Mouse (Mus musculus): Measurements from ENCODE around the gene Gm10300. TPM values are rescaled to one million over a fixed set of nuclear protein-coding genes. Genes with fewer than 3 reads are reported as not detected.

Gene Gm10300
- polyA plus RNA-seq, 1 experiment from 2014 or later: not detected

DNA sequence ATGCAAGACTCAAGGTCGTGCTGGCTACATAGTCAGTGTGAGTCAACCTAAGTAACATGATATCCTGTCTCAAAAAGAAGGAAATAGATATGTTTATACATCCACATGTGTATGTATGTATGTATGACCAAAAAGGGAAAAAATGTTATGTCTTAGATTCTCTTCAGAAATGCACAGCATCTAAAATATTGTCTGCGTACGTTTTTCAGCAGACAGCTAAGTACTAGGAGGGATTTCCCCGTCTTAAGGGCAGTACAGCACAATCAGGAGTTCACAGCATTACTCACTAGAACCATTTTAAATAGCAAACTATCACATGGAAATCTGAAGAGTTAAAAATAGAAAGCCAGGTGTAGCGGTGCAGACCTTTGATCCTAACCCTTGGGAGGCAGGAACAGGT, 37.4 kb upstream of the Gm10300 start:
- peak overlapping the region; percentile 17; the same call in 1 of the 2 replicates for H3K27ac ChIP-seq
- no peaks in the 10 kb centered on the region for H3K9me3 ChIP-seq (ENCODE audit: control insufficient read depth, low read length)
- no peak for ATAC-seq (ENCODE audit: low FRiP score)
- H3K36me3 ChIP-seq (replicated peaks; ENCODE audit: control insufficient read depth, insufficient read depth): no peaks in the 10 kb centered on the region
- DNase-seq (ENCODE audit: low spot score): no peak
- H3K4me1 ChIP-seq (replicated peaks; ENCODE audit: control insufficient read depth, insufficient read depth, low read length): peaks cover 24% of the 10 kb centered on the region
- H3K9ac ChIP-seq: no peak overlapping the region
- H3K4me2 ChIP-seq (replicated peaks): no peak overlapping the region
- WGBS: 82% methylated on average over 5 of the region's 5 CpGs
- no peaks in the 10 kb centered on the region for H3K27me3 ChIP-seq (ENCODE audit: control insufficient read depth, insufficient read depth, low read length)
- no peak overlapping the region for H3K4me3 ChIP-seq (replicated peaks; ENCODE audit: low read length)

DNA sequence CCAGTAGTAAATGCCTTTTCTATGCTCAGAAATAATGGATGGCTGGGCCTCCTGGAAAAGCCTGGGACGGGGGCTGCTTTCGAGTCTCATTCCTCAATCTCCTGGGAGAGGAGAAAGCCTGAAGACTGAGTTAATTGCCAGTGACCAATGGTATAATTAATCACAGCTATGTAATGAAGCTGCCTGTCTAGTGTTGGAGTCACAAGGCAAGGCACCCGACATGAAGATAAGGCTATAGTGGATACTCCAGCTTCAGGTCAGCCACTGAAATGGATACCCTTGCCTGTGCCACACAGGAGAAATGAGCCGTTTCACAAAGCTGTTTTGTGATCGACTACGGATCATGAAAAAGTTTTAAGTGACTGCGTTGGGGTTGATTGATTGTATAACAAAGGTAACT, 36.5 kb upstream of the Gm10300 start:
- no peak for DNase-seq (ENCODE audit: low spot score)
- no peak for ATAC-seq (ENCODE audit: low FRiP score)
- Histone ChIP-seq H3K27ac (0 out of 2 replicates have a peak overlapping the region, but pooled peaks have one; percentile 3), H3K27me3 (ENCODE audit: control insufficient read depth, insufficient read depth, low read length) (no peaks in the 10 kb centered on the region), H3K4me2 (replicated peaks) (0 out of 2 replicates have a peak overlapping the region, but pooled peaks have one; percentile 6), H3K36me3 (replicated peaks; ENCODE audit: control insufficient read depth, insufficient read depth) (no peaks in the 10 kb centered on the region), H3K9ac (no peak overlapping the region), H3K4me3 (replicated peaks; ENCODE audit: low read length) (no peak overlapping the region), H3K9me3 (ENCODE audit: control insufficient read depth, low read length) (no peaks in the 10 kb centered on the region), H3K4me1 (replicated peaks; ENCODE audit: control insufficient read depth, insufficient read depth, low read length) (peaks cover 24% of the 10 kb centered on the region)
- WGBS: 28% methylated on average over 7 of the region's 7 CpGs

DNA sequence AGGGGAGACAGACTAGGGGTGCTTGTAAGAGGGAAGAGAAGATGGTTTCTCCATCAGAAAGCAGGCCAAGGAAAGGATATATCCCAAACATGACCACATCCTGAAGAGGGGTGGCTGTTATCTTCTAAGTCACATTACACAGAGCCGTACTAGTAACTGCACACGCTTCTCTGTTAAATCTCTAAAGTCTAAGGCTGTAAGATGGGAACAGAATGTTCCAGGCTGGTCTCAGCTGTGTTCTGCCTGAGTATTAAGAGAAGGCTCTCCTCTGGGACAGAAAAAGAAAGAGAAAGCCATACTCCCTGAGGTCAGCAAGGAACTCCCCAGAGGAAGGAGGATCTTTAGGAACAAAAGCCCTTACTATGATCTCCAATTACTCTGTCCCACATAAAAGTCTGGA, 35.7 kb upstream of the Gm10300 start:
- no peak overlapping the region for H3K4me3 ChIP-seq (replicated peaks; ENCODE audit: low read length)
- no peak overlapping the region for H3K9ac ChIP-seq
- H3K27me3 ChIP-seq (ENCODE audit: control insufficient read depth, insufficient read depth, low read length): no peaks in the 10 kb centered on the region
- H3K36me3 ChIP-seq (replicated peaks; ENCODE audit: control insufficient read depth, insufficient read depth): no peaks in the 10 kb centered on the region
- H3K27ac ChIP-seq: peak overlapping the region; percentile 3; the same call in 1 of the 2 replicates
- ATAC-seq (ENCODE audit: low FRiP score): no peak
- H3K4me1 ChIP-seq (replicated peaks; ENCODE audit: control insufficient read depth, insufficient read depth, low read length): peaks cover 25% of the 10 kb centered on the region
- H3K9me3 ChIP-seq (ENCODE audit: control insufficient read depth, low read length): no peaks in the 10 kb centered on the region
- no peak overlapping the region for H3K4me2 ChIP-seq (replicated peaks)
- WGBS: 51% methylated on average over 2 of the region's 2 CpGs
- DNase-seq (ENCODE audit: low spot score): no peak

DNA sequence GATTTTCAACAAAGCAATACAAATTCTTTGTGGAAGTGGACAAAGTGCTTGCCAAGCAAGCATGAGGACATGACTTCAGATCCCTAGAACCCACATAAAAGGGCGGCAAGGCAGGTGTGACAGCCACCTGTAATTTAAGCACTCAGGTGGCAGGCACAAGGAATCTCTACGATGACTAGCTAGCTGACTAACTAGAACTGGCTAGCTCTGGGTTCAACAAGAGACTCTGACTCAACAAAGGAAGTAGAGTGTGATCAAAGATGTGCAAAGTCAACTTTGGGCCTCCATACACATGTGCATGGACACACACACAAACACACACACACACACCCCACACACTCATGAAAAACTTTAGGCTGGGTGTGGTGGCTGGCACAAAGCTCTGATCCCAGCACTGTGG, 35.0 kb upstream of the Gm10300 start:
- WGBS: 98% methylated on average over 2 of the region's 2 CpGs
- no peak for ATAC-seq (ENCODE audit: low FRiP score)
- Histone ChIP-seq H3K27me3 (ENCODE audit: control insufficient read depth, insufficient read depth, low read length) (no peaks in the 10 kb centered on the region), H3K4me1 (replicated peaks; ENCODE audit: control insufficient read depth, insufficient read depth, low read length) (peaks cover 28% of the 10 kb centered on the region), H3K4me2 (replicated peaks) (no peak overlapping the region), H3K4me3 (replicated peaks; ENCODE audit: low read length) (no peak overlapping the region), H3K27ac (no peak overlapping the region), H3K9ac (no peak overlapping the region), H3K9me3 (ENCODE audit: control insufficient read depth, low read length) (no peaks in the 10 kb centered on the region), H3K36me3 (replicated peaks; ENCODE audit: control insufficient read depth, insufficient read depth) (no peaks in the 10 kb centered on the region)
- no peak for DNase-seq (ENCODE audit: low spot score)

DNA sequence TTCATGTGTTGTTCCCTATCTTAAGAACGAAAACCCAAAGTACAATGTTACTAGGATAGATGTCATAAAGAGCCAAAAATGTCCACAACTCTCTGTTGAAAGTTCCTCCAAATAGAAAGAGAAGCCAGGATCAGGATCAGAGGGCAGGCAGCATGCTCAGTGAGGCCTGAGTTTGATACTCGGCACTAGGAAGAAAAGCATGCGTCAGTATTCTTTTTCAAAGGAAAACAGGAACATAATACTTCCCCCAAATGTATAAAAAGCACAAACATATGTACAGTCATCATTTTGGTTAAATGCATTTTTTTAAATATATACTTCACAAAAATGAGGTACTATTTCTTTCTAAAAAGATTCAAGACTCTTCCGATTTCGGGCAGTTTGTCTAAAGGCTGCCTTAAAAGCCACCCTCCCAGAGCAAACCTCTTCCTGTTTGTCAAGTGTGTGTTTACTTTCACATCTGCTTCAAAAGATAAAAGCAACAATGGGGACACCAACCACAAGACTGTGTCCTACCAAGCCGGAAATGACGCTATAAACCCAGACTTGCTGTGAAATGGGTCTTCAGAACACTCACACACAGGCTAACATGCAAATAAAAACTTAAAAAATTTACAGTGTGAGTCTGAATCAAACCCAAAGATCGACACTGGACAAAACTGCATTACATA, 34.4 kb upstream of the Gm10300 start:
- Histone ChIP-seq H3K4me2 (replicated peaks) (no peak overlapping the region), H3K27ac (no peak overlapping the region), H3K4me3 (replicated peaks; ENCODE audit: low read length) (no peak overlapping the region), H3K9me3 (ENCODE audit: control insufficient read depth, low read length) (no peaks in the 10 kb centered on the region), H3K9ac (no peak overlapping the region), H3K36me3 (replicated peaks; ENCODE audit: control insufficient read depth, insufficient read depth) (no peaks in the 10 kb centered on the region), H3K27me3 (ENCODE audit: control insufficient read depth, insufficient read depth, low read length) (no peaks in the 10 kb centered on the region), H3K4me1 (replicated peaks; ENCODE audit: control insufficient read depth, insufficient read depth, low read length) (peaks cover 30% of the 10 kb centered on the region)
- 87% methylated on average over 8 of the region's 8 CpGs for WGBS
- DNase-seq (ENCODE audit: low spot score): no peak
- ATAC-seq (ENCODE audit: low FRiP score): no peak

DNA sequence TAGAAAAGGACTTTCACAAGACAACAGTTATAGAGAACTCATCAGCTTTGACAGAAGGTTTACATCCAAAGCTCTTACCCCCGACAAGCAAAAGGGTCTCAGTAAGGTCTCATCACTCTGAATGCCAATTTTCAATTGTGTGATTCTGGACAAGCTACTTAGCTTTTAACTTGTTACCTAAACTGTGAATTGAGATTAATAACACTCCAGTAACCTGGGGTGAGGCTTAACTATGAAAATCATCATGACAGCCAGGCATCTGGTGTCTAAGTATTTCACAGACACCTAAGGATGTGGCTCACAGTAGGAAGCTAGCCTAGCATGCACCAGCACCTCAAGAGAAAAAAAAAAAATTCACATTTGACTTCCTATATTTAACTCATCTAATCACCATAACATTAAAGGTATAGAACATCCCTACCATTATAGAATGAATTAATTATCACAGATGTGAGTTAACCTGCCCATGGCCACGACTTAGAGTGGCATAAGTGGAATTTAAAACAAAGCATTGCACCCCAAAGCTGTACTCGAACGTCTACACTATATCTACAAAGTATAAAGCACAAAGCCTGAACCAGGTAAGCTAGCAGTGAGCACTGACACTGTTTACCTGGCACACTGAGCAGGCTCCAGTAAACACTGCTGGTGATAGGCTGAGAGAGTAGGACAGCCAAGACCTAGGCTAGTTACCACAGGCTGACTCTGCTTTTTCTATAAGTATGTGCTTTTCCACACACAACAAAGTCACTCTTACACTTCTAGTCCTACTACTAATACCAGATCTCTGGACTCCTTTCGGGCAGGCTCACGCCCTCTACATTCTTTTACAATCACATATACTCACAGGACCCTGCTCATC, 32.8 kb upstream of the Gm10300 start:
- H3K4me1 ChIP-seq (replicated peaks; ENCODE audit: control insufficient read depth, insufficient read depth, low read length): peaks cover 34% of the 10 kb centered on the region

DNA sequence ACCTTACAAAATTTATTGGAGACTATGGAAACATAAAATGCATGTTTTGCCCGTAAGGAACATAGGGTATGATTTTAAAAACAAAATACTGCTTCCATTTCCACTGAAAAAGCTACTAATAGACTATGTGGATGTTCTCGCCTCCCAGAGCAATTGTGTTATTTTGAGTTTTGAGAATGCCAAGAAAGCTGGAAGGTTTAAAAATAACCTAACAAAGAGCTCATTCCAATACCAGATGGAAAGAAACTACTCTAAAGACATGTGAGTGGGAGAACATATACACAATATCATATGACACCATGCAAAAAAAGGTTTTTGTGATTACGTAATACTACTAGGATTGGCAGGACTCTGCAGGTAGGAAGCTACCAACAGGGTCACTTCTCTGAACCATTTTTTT, 30.8 kb upstream of the Gm10300 start:
- Histone ChIP-seq H3K27me3 (ENCODE audit: control insufficient read depth, insufficient read depth, low read length) (no peaks in the 10 kb centered on the region), H3K9me3 (ENCODE audit: control insufficient read depth, low read length) (no peaks in the 10 kb centered on the region), H3K4me2 (replicated peaks) (no peak overlapping the region), H3K27ac (no peak overlapping the region), H3K4me1 (replicated peaks; ENCODE audit: control insufficient read depth, insufficient read depth, low read length) (peaks cover 28% of the 10 kb centered on the region), H3K4me3 (replicated peaks; ENCODE audit: low read length) (no peak overlapping the region), H3K9ac (no peak overlapping the region), H3K36me3 (replicated peaks; ENCODE audit: control insufficient read depth, insufficient read depth) (no peaks in the 10 kb centered on the region)
- ATAC-seq (ENCODE audit: low FRiP score) (no peak), DNase-seq (ENCODE audit: low spot score) (no peak)
- 91% methylated on average over 3 of the region's 3 CpGs for WGBS

More for the DNA sequence above, 32.8 kb upstream of the Gm10300 start:
- Histone ChIP-seq H3K27me3 (ENCODE audit: control insufficient read depth, insufficient read depth, low read length) (no peaks in the 10 kb centered on the region), H3K4me2 (replicated peaks) (no peak overlapping the region), H3K9me3 (ENCODE audit: control insufficient read depth, low read length) (no peaks in the 10 kb centered on the region), H3K4me3 (replicated peaks; ENCODE audit: low read length) (no peak overlapping the region), H3K27ac (no peak overlapping the region), H3K9ac (no peak overlapping the region), H3K36me3 (replicated peaks; ENCODE audit: control insufficient read depth, insufficient read depth) (no peaks in the 10 kb centered on the region)
- DNase-seq (ENCODE audit: low spot score) (no peak), ATAC-seq (ENCODE audit: low FRiP score) (no peak)
- 84% methylated on average over 6 of the region's 6 CpGs for WGBS

DNA sequence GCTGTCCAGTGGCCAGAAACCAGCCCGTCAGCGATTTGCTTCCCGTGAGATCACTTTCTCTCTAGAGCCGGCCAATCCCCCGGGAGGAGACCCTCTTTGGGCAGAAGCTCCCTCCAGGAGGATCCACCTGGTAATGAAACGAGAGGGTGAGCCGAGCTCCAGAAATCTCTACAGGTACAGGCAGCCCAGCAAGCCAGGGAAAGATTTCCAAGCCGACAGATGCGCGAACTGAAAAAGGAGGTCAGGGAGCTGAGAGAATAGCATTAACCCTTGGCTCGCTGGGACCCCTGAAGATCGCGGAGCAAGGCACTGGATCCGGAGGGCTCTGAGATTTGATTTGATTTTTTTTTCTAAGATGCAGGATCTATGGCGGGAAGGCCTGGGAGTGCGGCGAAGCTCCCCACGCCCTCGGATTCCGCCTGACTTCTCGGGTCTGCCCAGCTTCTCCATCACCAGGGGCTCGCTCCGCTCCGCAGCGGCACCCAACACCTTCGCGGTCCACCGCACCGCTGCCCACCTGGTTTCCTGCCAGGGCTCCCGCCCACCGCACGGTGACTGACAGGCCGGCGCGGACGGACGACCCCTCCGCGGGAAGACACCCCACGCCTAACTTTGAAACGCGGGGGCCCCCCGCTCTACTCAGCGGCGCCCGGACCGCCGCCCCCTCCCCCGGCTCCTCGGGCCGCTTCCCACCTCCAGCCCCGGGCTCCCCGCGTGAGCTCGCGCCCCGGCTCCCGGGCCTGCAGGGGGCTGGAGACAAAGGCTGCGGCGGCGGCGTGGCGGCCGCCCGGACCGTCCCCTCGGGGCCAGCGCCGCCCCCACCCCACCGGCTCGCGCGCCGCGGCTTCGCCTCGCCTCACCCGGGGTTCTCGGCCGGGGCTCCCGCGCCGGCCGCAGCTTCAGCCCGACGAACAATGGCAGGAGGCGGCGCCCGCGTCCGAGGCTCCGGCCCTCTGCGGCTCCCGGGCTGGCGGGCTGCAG, 26.2 kb upstream of the Gm10300 start:
- Histone ChIP-seq H3K4me1 (replicated peaks; ENCODE audit: control insufficient read depth, insufficient read depth, low read length) (peaks cover 29% of the 10 kb centered on the region), H3K27me3 (ENCODE audit: control insufficient read depth, insufficient read depth, low read length) (no peaks in the 10 kb centered on the region), H3K9ac (peak overlapping the region; percentile 98), H3K36me3 (replicated peaks; ENCODE audit: control insufficient read depth, insufficient read depth) (no peaks in the 10 kb centered on the region), H3K27ac (peak overlapping the region; percentile 98), H3K4me2 (replicated peaks) (peak overlapping the region; percentile 84), H3K4me3 (replicated peaks; ENCODE audit: low read length) (peak overlapping the region; percentile 98), H3K9me3 (ENCODE audit: control insufficient read depth, low read length) (no peaks in the 10 kb centered on the region)
- ATAC-seq (ENCODE audit: low FRiP score) (peak; percentile 44), DNase-seq (ENCODE audit: low spot score) (peak; percentile 72)
- WGBS: under 1% methylated on average over 93 of the region's 95 CpGs

All from hindbrain, embryonic 14.5 days (tissue).